Mouse (Mus musculus): Measurements from ENCODE around the gene Stbd1.

The Stbd1 gene

DNA sequence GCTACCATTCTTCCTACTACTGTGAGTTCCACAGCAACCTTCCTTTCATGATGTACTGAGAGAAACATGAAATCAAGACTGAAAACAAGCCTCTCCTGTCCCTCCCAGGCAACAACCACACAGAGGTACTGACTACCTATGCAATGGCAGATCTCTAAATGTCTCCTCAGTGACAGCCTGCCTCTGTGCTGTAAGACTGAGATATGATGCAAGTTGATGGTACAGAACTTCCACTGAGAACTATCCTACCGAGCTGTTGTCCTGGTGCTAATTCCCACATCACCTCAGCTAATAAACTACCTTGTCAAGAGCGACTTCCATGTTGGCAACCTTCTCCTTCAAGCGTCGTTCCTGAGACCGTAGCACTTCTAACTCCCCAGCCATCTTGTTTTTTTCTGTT lies 33.0 kb downstream of the Stbd1 start:
- no peak for DNase-seq (ENCODE audit: low read depth, low spot score)

DNA sequence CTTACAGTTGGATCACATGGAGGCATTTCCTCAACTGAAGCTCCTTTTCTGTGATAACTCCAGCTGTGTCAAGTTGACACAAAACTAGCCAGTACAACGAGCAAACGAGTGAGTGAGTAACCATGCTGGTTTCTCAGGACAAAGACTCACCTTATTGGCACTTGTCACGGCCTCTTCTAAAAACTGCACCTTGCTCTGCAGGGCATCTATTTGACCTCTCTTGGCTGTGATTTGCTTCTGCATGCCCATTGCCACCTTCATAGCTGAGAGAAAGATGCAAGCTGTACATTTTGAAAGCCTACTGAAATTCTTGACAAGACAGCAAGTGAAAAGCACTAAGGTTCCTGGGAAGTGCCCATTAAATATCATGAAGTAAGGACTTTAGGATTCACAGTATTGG lies 38.0 kb downstream of the Stbd1 start:
- no peak for DNase-seq (ENCODE audit: low read depth, low spot score)
